Mouse (Mus musculus) right cerebral cortex, postnatal 4 days (tissue): Measurements from ENCODE around the gene Egln1.

Source experiments
- DNase-seq: peaks from one replicate; pipeline ENCODE4 v3.0.0-alpha.2; 2022

Gene Egln1

DNA sequence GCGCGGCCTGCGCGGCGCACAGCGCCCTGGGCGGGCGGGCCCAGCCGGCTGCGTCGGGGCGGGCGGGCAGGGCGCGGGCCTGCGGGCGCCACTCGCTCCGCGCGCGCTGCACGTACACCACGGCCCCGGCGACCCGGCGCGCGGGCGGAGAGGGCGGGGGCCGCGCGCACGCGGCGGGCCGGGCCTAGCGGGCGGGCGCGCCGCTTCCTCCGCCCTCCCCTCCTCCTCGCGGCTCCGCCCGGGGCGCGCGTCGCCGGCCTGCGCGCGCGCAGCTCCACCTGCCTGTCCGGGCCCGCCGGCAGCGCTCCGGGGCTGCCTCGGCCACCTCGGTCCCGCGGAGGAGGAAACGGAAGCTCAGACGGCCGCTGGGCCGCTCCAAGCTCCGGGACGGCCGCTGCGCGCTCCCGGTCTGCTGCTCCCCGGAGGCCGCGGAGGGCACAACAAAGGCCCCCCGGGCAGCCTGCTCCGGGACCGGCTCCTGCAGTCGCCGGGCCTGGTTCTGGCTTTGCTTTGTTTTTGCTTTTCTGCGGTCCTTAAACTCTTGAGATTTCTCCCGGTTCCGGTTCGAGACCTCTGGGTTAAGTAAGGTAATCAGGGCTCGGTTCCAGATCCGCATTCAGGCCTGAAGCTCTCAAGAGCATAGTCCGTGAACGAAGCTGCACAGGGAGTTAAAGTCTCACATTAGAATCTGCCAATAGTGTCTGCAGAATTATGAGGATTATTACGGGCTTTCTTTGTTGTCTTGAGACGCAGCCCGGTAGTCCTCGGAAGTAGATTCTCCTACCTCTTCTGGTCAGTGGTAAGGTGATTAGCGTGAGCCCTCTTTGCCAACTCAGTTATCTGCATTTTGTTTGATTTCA lies at the start of gene Egln1:
Gene Egln1 (minus strand): TSS at position 116 of the 860 bp plus-strand sequence.
- DNase-seq: peak; percentile 73

DNA sequence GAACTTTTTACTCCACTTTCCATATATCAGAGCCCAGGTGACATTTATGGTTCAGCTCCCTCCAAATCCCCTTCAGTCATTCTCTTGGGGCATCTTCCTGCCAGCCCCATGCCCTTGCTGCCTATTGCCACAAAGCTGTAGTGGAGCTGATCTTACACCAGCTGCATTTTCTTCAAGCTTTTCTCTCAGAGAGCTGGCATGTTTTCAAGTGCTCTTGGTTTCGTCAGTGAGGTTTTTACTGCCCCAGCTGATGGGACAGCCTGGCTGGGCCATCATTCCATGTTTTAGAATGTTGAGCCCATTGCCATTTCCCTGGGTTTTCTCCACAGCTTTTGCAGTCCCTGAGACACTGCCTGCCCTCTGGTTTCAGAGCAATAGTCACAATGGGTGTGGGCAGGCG lies 46.7 kb upstream of the Egln1 start:
- DNase-seq: no peak

DNA sequence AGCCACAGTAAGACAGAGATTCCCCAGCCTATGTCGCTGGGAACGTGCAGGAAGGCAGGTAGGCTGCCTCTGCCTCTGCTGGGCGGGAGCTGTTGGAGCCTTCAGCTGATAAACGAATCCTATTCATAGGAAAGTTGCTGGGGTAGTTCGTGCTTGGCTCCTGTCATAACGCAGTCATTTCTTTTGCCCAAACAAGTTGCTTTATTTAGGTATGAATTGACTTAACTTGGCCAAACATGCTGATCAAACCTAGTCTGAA lies 42.5 kb upstream of the Egln1 start:
- no peak for DNase-seq

DNA sequence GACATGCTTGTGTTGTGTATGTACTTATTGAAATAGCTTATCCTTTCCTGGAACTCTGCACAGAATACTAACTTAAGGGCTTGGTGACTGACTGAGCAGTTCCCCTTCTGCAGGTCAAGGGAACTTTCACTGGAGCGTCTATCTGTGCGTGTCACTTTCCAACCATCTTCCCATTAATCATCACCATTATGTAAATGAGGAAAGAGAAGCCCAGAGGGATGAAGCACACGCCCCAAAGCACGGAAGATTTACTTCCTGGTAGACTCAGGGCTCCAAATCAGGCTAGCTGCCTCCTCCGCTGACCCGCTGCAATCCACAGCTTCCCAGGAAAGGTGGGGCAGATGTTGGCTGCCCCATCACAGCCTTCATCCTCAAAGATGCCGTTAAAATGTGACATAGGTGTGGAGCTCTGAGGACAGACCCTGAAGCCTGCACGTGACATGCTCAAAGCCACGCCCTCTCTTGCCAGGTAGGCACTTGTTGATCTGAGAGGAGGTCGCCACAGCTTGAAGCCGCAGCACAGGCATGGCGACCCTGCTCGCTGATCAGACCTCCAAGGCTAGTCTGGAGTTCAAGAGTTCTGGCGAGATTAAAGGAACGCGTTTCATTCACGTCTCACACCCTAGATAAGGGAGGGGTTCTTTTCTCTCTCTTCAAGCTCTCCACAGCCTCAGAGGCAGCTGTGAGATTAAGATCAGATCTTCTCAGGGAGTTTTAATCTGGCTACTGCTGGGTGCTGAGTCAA lies 42.0 kb upstream of the Egln1 start:
- DNase-seq: no peak

DNA sequence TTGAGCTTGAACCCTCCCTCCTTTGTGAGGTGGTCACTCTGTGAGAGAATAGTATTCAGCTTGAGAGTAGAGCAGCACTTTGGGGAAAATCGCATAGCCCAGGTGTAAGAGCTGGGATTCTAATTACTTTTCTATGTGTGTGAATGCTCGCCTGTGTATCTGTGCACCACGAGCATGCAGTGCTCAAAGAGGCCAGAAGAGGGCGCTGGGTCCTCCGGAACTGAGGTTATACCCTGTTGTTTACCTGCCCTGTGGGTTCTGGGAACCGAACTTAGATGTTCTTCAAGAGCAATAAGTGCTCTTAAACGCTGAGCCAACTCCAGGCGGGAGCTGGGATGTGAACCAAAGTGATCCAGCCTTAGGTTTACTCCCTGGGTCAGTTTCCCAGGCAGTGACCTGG lies 31.7 kb upstream of the Egln1 start:
- DNase-seq: no peak

DNA sequence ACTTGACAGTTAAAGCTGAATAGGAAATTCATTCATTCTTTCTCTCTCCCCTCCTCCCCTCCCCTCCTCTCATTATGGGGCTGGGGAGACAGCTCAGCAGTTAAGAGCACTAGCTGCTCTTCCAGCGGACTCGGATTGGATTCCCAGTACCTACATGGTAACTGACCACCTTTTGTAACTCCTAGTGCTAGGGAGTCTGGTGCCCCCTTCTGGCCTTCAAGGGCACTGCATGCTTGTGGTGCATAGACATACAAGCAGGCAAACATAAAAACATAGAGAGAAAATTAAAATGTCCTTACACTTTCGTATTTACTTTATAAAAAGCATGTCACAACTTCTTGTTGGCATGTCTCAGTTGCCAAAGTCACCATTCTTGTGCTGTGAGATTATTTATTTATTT lies 30.9 kb upstream of the Egln1 start:
- DNase-seq: no peak

DNA sequence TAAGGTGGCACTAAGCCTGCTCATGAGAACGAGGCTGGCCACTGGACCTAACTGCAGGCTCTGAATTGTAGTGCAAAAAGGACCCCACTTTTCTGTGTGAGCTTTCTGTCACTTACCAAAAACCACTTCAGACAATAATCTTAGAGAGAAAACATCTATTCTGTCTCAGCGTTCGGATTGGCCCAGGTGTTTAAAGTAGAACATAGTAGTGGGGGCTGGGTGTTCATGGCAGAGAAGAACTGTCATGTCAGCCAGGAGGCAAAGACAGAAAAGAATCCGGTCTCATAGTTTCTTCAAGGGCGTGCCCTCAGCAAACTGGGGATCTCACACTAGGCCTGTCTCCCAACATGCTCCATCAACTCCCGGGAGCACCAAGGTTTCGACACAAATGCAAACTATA lies 28.9 kb upstream of the Egln1 start:
- no peak for DNase-seq

DNA sequence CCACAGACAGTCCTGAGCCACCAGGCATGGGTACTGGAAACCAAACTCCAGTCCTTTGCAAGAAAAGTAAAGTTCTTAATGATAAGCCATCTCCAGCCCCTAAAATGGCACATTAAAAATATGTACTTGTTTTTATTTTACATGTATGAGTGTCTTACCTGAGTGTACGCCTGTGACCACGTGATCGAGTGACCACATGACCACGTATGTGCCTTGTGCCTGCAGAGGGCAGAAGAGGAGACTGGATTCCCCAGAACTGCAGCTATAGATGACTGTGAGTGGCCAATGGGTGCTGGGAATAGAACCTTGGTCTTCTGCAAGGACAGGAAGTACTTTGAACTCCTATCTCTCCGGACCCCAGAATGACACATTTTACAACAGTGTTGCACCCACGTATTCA lies 27.1 kb upstream of the Egln1 start:
- DNase-seq: no peak

DNA sequence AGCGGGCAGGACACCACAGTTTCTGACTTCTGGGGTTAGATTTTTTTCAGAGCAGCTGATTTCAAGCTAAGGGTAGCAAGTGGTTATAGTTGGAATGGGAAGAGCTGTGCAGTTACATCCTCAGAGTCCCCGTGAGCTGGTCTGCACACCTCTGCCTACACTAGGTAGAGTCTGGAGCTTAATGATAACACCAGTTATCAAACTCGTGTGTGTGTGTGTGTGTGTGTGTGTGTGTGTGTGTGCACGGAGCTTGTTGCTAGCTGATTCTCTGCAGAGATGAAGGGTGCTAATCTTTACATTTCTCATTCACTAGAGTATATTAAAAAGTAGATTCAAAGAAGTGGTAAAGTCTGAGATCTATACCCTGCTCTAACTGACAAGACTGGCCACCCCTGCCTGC lies 25.1 kb upstream of the Egln1 start:
- DNase-seq: no peak

DNA sequence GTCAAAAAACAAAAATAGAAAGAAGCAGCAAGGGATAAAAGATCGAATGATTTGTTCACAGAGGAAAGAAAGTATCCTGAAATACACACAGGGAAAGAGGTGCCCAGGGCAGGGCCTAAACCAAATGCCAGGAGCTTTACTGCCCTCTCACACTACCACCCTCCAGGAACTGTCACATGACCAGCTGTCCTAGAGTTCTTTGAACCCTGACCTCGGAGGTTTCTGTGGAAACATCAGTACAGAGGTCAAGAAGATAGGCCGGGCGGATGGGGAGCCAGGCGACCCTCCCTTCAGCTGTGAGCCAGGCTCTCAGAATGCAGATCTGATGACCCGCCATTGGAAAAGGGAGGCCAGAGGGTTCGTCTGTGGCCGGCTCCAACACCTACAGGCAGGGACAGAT lies 24.1 kb upstream of the Egln1 start:
- no peak for DNase-seq

DNA sequence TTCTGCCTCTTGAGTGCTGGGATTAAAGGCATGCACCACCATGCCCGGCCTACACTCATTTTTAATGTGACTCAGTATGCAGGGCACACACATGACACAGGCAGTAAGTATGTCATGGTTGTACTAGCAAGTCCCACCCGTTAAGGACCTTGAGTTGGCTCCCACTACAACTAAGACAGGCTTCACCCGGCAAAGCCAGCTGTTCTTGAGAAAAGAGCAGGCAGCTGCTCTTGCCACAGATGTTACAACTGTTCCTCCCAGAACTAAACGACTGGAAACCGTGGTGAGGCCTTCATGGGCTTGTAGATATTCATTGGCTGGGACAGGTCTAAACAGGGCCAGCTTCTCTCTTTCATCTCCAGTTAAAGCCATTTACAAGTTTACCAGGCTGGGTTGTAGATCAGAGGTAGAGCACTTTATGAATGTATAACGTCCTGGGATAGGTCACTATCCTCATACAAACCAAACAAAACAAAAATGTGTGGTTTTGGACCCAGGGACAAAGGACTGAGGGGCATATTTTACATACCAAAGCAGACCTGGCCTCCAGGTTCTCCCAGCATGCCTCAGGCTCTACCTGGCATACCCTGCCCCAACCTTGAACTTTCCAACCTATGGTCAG lies 21.3 kb upstream of the Egln1 start:
- no peak for DNase-seq

DNA sequence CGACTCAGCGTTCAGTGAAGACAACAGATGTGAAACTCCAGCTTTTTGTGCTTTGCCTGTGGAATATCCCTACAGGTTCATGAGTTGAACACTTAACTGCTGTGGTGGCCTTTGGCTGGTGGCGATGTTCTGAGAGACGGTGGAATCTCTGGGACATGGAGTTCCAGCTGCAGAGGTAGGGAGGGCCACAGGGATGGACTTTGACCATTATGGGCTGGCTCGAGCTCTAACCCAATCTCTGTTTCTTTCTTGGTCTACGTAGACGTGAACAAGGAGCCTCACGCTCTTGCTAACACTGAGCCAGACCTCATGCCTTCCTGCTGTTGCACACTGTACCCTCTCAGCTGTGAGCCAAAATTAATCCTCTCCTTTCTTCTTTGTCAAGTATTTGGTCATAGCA lies 15.8 kb upstream of the Egln1 start:
- no peak for DNase-seq

DNA sequence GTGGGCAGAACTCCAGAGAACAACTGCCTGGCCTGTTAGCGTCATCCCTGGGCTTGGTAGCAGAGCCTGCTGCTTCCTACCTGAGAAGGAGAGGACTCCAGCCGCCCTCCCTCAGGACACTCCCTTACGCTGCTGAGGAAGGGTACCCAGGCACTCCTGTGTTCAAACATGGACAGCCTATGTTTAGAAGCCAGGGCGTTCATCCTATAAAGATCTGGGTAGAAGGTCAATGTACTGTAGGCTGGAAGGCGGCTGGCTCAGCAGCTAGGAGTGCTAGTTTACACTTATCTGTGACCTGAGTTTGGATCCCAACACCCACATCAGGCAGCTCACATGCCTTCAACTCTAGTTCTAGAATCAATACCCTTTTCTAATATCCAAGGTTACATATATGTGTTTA lies 14.1 kb upstream of the Egln1 start:
- DNase-seq: no peak

DNA sequence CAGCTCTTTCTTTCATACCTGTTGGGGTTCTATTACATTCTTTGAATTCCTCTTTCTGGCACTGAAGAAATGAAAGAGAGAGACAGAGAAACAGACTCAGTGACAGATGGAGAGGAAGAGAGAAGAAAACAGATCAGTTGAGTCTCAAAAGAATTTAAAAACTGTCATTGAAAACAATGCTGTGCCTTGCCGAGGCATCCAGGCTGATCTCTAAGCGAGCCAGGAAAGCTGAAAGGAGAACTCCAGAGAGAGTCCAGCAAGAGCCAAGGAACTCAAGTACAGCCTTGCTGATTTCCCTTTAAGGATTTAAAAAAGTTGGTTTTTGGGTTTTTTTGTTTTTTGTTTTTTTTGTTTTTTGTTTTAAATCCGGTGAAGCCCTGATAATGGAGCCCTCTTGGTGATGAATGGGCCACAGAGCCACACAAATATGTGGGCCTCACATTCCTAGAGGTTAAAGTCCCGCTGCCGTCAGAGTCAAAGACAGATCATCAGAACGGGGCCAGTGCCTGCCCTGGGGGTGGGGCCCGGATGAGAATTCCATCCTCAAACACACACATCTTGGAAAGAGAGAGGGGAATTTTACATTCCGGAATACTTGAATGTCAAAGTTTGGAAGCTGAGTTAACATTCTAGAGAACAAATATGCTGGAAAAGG lies 11.2 kb upstream of the Egln1 start:
- DNase-seq: no peak

DNA sequence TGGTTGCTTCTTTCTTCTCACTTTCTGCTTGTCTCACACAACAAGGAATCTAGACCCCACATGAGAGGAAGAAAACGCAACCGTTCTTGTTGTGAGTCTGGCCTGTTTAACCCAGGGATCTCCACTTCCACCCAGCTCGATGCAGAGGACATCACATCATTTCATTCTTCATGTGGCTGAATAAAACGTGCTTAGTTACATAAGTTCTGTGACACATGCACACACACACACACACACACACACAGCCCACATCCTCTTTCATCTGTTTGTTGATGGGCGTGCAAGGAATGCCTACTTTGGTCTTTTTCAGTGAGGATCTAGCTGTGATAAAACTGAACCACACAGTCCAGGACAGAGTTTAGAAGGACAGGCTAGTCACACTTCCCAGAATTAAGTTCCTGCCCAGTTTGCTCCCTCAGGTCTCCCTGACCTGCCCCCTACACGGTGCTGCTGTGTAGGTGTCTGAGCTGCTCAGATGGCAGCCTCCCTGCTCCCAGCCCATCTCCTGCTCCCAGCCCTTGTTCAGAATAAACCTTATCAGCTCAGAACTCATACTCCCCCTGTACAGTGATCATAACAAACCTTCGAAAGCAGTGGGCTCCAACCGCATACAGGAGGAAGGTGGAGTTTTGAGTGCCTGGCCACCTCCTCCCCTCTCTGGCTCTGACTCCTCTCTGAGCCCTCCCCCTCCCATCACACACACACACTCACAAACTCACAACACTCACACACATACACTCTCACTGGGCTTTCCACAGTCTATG lies 10.5 kb upstream of the Egln1 start:
- DNase-seq: no peak

DNA sequence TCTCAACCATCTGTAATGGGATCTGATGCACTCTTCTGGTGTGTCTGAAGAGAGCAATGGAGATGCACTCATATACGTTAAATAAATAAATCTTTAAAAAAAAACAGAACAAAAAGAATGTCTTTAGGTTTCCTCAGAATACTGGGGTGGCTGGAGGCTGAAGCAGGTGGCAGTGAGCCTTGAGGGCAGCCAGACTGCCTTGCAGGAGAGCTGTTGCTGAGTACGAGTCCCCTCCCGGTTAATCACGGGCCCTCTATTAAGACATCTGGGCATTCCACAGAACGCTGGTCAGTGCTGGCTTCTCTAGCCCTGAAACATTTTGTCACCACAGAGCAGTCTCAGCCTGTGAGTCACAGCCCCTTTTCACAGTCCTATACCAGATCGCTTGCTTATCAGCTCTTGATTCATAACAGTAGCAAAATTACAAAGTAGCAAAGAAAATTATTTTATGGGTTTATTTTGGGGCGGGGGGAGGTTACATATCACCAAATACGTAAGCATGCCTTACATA lies 5.5 kb upstream of the Egln1 start:
- DNase-seq: no peak

DNA sequence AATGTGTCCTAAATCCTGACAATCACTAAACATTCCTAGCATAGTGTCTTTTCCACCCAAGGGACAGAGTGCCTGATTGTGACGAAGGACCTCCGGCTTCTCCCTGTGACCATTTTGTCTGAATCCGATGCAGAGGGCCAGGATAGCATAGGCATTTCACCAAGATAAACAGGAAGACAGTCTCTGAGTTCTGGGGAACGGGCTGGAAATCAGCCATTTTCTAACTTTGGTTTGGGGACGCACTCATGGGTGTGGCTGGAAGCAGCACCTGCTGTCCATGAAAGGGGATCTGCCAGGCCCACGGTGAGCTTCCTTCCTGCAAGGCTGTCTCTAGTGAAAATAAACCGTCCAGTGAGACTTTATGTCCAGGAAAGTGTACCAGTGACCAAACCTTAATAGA lies 4.1 kb upstream of the Egln1 start:
- DNase-seq: no peak

DNA sequence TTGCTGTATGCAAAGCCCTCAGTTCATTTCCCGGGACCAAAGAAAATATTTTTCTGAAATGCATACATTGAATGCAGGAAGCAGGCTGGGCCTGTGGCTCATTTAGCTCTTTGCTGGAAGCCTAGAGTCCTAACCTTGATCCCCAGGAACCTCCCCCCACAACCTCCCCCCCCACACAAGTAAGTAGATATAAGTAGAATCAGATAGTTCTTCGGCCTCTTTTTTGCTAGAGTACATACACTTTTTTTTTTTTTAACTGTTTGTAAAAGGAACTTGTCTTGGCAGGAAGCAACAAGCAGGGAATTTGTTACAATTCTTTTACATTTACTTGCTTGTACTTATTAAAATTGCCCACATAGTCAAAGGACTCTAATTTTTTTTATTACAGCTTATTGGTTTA lies 1.7 kb upstream of the Egln1 start:
- no peak for DNase-seq

DNA sequence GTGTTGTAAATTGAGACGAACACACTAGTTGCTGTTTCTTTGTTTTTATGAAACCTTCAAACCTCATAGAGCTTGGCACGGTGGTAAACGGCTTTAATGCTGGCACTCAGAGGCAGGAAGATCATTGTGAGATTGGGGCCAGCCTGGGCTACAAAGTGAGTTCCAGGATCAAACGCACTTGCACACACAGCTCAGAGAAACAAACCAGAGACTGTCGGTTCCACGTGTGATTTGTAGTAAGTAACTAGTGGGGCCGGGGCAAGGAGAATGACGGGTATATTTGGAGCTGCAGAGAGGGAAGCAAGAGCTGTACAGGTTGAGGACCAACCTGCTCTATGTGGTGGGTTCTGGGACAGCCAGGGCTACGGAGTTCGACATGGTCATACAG lies 939 bp upstream of the Egln1 start:
- DNase-seq: no peak

DNA sequence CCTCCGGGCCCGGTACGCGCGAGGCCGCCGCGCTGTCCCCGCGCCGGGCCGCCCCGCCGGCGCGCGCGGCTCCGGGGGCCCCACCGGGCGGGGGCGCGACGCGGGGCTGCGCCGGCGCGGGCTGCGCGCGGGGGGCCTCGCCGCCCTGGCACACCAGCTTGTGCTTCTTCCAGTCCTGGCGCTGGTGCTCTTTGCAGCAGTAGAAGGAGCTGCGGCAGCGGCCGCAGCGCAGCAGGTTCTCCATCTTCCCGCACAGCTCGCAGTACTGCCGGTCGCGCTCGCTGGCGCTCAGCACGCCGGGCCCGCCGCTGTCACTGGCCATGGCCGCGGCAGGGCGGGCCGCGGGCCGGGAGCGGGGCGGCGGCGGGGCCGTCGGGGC lies 402 bp downstream of the Egln1 start:
- peak; percentile 52 for DNase-seq

DNA sequence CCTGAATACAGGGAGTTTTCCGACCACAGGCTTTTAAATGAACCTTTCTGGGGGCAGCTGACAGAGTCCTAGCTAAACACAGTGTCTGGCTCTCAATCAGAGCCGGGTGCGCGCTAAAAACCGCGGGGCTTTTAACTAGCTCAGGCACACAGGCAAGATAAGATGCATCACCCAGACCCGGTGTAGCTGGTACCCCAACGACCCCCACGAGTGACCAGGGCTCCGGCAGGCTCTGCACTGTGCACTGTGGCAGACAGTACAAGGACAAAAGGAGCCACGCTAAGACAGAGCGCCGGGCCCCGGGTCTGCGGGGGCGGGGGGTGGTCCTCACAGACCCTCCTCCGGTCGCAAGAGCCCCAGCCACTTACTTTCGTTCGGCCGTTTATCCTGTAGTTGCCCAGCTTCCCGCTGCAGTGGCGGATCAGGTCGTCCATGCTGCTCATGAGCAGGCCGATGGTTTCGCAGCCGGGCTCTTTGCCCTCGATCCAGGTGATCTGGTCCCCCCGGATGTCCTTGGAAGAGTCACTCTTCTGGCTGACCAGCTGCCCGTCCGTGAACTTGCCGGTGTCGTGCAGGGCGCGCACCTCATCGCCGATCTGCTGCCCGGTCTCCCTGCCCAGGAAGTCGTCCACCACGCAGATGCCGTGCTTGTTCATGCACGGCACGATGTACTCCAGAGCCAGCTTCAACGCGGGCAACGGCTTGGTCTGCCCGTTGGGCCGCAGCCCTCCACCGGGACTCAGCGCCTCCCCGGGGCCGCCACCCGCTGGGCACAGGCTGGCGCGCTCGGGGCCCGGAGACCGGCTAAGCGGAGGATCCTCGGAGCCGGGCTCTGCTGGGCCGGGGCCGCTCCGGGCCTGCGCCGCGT lies 1.0 kb downstream of the Egln1 start:
- peak; percentile 38 for DNase-seq

DNA sequence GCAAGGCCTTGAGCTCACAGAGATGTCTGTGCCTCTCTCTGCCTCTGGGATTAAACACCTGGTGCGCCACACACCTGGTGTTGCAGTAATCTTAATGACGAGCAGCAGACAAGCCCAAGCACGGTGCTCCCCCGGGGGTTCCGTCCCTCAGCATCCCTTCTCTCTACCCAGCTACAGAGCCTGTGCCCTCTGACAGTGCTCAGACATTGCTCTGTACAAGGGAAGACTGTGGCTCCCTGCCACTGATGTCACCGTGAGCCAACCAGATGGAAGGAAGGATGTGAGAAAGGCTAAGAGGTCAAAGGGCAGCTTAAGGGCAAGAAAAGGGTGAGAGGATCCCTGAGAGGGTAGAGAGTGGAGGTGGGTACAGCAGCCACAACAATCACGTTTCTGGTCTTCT lies 4.7 kb downstream of the Egln1 start:
- no peak for DNase-seq
